Mouse (Mus musculus) myocyte (in vitro differentiated cells): Measurements from ENCODE around the gene Rab22a.

Experiments
- CEBPB ChIP-seq: IDR thresholded peaks from 2 replicates; pipeline ENCODE4 v1.6.1; 2011; ENCODE audit warnings: mild to moderate bottlenecking, moderate library complexity; ENCODE audit not compliant: poor library complexity, insufficient read depth, severe bottlenecking
- MYOD1 ChIP-seq, 3 experiments: IDR thresholded peaks; one replicate each; pipeline ENCODE4 v1.6.1; 2011; ENCODE audit warnings: control low read depth in 2 of 3, low read depth in 2 of 3, mild to moderate bottlenecking in 2 of 3, moderate library complexity in 1 of 3; ENCODE audit not compliant: insufficient read length in 2 of 3, control insufficient read depth in 1 of 3
- MYOG ChIP-seq, 3 experiments: IDR thresholded peaks; one replicate each; pipeline ENCODE4 v1.6.1; 2011; ENCODE audit warnings: control low read depth in 2 of 3, low read depth in 2 of 3, mild to moderate bottlenecking in 2 of 3; ENCODE audit not compliant: insufficient read length in 2 of 3, control insufficient read depth in 1 of 3, insufficient read depth in 1 of 3
- POLR2A ChIP-seq: IDR thresholded peaks from one replicate; pipeline ENCODE4 v1.6.1; 2011; ENCODE audit warnings: low read depth, mild to moderate bottlenecking, control low read depth, moderate library complexity; ENCODE audit not compliant: insufficient read length
- POLR2AphosphoS2 ChIP-seq: IDR thresholded peaks from one replicate; pipeline ENCODE4 v1.6.1; 2011; ENCODE audit warnings: low read depth, control low read depth; ENCODE audit not compliant: insufficient read length
- SRF ChIP-seq: IDR thresholded peaks from one replicate; pipeline ENCODE4 v1.6.1; 2011; ENCODE audit warnings: low read depth; ENCODE audit not compliant: control insufficient read depth, insufficient read length
- TCF12 ChIP-seq: IDR thresholded peaks from one replicate; pipeline ENCODE4 v1.6.1; 2011; ENCODE audit warnings: mild to moderate bottlenecking, control low read depth; ENCODE audit not compliant: poor library complexity, insufficient read depth, severe bottlenecking
- TCF3 ChIP-seq: IDR thresholded peaks from one replicate; pipeline ENCODE4 v1.6.1; 2011; ENCODE audit warnings: low read depth, control low read depth; ENCODE audit not compliant: insufficient read length
- USF1 ChIP-seq: IDR thresholded peaks from one replicate; pipeline ENCODE4 v1.6.1; 2011; ENCODE audit warnings: low read depth, mild to moderate bottlenecking, control low read depth, moderate library complexity

DNA sequence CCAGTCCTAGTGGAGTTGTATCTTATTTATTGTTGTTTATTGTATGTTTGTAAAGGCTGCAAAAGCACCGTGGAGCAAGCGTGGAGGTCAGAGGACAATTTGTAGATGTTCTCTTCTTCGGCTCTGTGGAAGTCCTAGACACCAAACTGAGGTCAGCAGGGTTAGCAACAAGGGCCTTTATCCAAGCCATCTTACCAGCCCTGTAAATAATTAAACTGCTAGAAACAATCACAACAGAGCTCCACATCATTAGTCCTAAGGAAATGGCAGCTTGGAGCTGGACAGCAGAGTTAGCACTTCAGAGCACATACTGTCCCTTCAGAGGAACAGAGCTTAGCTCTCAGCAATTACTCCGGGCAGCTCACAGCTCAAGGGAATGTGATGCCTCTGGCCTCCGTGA, 6.0 kb upstream of the Rab22a start:
- TF ChIP-seq POLR2A (no peak), POLR2AphosphoS2 (no peak), CEBPB (no peak), MYOD1 (IDR thresholded peaks at IDR 0.05; ENCODE audit: control insufficient read depth in 1 of 3, insufficient read length in 2 of 3, low read depth in 2 of 3) (no peak), TCF12 (no peak), USF1 (no peak), MYOG (IDR thresholded peaks at IDR 0.05; ENCODE audit: control insufficient read depth in 1 of 3, insufficient read depth in 1 of 3, insufficient read length in 2 of 3, low read depth in 2 of 3) (no peak), TCF3 (no peak), SRF (no peak)
